Mouse (Mus musculus) 3134 (cell line): Measurements from ENCODE around the gene Grin2b.
"Not testable (repeated sequence)": the region's sequence is repeated elsewhere in the genome, so short reads cannot be mapped to it uniquely, and the experiment has no call there.

Experiments used
- DNase-seq: peaks from one replicate; pipeline ENCODE4 v3.0.0-alpha.2; 2011; ENCODE audit warnings: low spot score; ENCODE audit not compliant: insufficient read length; ENCODE audit errors: extremely low read depth

The Grin2b gene

DNA sequence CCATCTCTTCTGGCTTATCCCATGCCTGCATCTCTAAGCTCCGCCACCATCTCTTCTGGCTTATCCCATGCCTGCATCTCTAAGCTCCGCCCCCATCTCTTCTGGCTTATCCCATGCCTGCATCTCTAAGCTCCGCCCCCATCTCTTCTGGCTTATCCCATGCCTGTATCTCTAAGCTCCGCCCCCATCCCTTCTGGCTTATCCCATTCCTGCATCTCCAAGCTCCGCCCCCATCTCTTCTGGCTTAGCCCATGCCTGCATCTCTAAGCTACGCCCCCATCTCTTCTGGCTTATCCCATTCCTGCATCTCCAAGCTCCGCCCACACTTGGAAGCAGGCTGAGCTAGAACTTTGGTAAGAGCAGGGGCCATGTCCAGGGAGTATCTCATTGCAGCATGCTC lies 346.5 kb downstream of the Grin2b start:
- not testable (repeated sequence) for DNase-seq

DNA sequence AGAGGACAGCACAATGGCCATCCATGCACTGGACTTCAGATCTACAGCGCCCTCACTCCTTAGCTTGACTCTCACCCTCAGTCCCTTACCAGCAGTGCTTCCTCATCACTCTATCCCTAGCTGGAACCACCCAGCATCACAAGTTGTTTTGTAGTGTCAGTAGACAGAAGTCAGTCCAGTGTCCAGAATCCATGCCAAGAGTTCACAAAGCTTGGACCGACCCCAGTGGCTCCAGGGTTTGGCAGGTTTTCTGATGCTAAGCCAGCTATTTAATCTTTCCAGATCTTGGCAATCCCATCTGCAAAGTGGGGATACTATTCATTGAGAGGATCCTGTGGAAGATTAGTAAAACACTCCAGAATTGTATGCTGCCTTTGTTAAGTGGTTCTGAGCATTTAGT lies 355.9 kb downstream of the Grin2b start:
- no peak for DNase-seq

DNA sequence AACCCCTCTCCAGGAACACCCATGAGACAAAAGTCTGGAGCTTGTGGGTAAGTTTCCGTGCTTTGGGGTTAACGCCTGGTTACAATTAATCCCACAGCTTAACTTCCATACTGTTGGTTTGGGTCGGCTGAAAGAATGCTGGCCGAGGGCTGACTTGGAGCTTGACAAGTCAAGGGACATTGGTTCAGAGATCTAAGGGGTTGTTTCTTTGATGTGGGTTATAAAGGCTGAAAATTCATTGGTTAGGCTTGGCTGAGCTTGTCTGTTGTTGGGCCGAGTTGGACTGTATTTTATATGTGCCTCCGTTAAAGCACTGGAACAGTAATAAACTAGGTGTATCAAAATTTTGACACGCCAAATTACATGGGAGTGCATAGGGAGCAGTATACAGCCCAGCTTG lies 359.6 kb downstream of the Grin2b start:
- DNase-seq: no peak

DNA sequence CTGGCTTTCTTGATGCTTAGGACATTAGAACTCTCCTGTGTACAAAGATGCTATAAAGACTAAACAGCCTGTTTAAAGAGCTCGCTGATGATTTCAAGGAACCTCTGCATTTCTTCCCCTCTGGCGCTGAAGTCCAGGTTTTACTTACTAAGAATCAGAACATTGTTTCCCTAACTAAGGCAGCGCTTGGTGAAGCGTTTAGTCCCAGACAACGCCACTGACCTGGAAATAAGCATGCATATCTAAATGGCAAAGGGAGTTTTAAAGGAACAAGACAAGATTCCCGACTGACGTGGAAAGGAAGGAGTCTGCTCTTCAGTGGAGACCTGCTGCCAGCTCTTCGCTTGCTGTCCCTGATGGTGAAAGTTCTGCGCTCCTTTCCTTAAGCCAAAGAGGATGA lies 367.9 kb downstream of the Grin2b start:
- DNase-seq: no peak

DNA sequence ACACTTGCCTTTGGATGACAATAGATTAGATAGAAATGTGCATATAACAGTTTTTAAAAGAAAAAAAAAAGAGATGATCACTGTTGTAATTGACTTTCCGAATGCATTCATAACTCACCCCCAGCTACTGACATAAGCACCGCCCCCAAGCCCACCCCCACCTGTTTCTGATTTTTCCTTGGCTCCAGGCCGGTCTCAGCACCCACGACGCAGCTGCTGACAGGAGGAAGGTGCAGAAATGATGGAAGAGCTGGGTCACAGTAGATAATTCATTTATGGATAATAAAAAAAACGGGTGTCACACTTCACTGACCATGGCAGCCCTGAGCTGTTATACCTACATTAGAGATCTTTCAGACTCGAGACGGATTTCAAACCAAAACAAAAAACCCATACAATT lies 373.4 kb downstream of the Grin2b start:
- DNase-seq: no peak

DNA sequence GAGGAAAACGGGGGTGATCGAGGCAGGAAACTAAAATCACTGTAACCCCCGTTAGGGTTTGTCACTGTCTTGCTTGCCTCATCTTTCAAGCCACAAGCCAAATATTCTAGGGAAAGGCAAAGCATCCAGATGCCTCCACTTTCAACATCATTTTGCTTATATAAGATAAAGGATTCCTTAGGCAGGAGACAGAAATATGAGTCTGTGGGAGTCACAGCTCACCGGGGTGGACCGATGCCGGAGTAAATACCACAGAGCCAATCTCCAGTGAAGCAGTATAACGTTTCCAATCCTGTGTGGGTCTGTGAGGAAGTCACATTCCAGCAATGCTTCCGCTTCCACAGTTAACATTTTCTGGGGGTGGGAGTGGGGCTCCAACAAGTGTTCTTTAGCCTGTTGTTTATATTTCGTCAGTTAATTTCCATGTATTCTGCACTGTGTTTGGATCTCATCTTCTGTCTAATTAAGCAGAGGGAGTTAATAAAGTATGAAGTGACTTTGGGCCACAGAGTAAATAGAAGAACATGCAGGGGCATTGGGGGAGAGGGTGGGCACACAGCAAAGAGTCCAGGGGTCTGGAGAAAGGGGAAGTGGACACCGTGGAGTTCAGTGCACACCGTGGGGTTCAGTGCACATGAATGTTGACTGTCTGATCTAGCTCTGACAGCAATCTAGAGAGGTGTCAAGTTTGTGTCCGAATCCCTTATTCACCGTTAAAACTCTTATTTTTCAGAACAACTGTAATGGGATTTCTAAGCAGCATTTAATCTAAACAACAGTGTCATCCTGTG lies 374.9 kb downstream of the Grin2b start:
- DNase-seq: no peak

DNA sequence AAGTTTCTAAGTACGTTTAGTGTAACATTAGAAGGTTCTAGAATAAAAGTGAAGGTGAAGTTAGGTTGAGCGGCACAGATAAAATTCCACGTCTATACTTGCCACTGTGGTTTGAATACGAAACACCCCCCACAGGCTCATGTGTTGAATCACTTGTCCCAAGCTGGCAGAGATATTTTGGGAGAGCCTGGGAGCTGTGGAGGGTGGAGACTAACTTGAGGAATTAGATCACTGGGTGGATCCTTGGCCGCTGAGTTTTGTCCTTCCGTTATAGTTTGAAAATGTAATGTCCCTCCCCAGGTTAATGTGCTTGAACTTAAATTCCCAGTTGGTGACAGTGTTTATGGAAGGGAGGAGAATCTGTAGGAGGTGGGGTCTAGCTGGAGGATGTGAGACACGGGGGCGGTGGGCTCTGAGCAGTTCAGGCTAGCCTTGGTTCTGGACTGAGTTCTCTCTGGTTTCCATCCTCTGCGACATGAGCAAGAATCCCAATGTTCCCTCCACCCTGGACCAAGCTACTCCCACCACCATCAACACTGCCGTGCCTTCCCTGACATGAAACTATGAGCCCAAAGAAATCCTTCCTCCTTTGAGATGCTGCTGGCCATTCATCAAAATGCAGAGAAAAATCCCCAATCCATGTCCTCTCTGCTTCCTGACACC lies 375.8 kb downstream of the Grin2b start:
- DNase-seq: no peak

DNA sequence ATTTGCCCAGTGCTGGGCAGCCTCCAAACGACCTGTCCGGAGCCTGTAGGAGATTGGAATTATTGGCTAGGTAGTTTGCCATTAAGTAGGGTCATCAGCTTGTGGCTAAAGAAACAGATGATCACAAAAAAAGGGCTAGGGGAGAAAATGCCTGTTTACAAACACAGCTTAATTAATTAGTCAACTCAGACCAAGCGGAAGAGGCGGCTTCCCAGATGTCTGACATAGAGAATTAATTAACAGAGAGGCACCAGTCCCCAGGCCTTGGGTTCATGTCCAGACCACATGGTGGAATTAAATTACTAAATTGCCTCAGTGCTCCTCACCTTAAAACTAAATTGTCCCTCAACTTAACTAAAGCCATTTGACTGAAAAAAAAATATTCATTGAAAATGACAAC lies 376.4 kb downstream of the Grin2b start:
- DNase-seq: no peak

DNA sequence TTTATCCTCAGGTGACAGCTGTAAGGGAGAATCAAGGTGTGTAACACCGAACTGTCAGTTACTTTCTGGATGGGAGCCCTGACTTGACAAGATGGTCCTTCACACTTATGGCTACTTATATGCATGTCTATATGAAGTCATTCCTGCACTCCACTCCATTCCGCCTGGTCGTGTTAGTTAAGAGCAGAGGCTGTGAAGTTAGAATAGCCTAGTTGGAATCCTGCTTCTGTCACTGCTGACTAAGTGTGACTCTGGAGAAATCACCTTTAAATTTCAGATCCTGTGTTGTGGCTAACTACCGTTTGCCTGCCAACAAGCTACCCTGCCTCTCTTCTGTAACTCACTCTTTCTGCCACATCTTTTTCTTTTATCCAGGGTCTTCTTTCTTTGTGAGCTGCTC lies 381.9 kb downstream of the Grin2b start:
- DNase-seq: no peak

DNA sequence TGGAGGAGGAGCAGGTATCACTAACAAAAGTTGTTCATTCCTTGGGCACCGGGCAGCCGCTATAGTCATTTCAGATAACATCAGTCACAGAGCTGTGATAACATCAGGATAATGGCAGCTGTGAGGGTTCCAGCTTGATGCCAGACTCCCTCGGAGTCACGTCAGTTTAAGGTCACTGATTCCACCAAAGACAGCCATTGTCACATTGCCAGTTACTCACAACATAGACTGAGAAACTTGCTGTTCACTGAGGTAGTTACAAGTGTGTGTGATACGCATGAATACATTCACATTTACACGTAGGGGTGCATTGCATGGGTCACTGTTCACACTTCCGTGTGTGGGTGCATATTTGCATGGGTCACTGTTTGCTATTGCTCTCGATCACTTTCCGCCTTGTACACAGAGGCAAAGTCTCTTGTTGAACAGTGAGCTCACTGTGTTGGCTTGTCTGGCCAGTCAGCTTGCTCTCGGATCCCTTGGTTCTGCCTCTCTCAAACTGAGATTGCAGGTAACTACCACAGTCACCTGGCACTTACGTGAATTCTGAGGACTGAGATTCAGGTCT lies 383.6 kb downstream of the Grin2b start:
- DNase-seq: no peak

DNA sequence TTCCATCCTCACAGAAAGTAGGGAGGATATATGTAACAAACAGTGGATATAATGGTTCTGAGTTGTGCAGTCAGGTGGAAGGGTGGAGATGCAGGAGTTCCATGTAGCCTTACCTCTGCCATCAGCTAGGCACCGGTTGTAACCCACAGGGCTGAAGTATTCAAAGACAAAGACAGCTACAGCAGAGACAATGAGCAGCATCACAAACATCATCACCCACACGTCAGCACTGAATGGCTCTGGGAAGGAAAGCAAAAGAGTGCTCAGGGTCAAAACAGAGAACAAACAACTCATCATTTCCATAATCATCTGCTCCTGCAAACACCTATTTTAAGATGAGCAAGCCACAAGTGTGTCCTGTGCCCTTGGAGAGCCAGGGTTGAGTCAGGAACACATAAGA lies 398.6 kb downstream of the Grin2b start:
- DNase-seq: no peak

DNA sequence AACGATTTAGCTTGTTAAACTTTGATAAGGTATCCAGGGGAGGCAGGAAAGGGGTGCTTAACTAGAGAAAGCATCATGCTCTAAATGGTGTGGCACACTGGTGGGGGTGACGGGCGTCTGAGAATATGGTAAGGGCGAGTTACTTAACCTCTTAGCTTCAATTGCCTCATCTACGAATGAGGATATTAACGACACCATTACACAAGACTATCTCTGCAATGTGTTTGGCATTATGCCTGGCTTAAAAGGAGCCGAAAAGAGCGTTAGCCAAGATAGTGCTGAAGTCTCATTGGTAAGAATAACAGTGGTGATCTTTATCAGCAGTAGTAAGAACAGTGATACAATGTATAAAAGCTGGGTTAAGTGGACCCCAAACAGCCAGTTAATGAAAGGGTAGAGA lies 405.7 kb downstream of the Grin2b start:
- no peak for DNase-seq

DNA sequence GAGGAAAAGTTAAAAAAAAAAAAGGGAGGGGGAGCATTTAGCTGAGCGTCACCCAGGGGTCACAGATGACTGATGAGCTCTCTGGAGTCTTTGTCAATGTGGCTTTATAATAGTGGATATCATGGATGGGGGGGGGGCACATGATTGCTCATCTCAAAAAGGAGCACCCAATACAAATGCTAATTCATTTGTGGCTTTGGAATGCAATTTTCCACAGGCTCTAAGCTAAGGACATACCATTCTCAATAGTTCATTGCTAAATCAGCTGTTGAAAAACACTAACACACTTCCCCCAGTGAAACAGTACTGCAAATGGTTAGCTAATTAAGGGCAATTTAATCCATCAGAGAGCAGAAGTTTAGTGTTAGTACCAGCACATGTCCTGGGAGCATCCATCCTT lies 414.6 kb downstream of the Grin2b start:
- DNase-seq: no peak

DNA sequence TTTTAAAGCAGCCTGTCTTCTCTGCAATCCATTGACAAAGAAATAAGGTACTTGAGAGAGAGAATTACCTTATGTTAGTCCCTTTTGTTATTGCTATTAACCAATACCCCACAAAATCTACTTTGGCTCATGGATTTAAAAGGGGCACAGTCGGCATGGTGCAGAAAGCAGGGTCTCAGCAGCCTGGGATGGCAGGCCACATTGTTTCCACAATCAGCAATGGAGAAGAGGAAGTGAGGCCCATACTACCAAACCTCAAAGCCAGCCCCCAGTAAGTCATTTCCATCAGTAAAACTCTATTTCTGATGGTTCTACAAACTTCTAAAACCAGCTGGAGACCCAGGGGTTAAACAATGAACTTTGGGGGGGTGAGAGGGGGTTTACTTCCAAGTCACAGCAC lies 417.2 kb downstream of the Grin2b start:
- no peak for DNase-seq

DNA sequence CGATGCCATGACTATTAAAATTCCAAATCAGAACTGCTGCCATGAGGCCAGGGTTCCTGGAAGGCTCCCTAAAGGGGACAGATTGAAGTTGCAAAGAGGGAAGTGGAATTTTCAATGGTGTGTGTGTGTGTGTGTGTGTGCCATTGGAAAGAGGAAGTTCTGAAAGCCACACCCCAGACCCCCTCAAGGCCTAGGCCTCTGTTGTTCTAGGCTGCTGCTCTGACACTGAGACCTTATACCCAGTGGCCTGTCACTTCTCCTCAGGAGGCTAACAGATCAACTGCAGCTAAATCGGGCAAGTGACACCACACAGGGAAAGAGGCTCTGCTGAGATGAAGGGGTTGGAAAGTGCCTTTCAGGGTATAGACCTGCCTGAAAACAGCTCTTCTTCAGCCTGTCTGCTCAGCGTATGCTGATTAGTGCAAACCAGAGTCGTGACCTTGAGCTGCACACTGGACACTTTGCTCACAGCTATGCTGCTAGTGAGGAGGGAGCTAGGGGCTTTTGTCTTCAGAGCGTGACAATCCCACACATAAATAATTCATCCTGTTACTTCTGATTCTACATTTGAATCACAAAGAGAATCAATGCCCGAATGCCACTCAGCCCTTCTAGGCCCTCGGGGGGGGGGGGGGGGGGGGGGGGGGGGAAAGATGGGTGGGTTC lies 424.8 kb downstream of the Grin2b start:
- no peak for DNase-seq

DNA sequence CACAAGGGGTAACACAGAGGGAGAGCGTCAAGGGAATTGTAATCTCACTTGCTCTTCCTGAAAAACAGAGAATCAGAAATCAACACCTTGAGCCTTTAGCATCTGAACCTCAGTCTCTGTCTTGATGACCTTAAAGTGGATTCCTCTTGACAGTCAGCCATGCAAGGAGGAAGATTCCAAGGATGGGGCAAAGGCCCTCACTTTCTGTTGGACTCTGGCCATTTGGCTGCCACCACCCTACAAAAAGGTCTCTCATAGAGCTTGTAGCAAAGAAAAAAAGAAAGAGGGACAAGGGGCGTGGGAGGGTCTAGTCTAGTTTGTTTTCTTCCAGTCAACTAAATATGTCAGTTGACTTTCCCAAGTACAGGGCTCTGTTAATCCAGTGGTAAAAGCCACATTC lies 427.7 kb downstream of the Grin2b start:
- no peak for DNase-seq

DNA sequence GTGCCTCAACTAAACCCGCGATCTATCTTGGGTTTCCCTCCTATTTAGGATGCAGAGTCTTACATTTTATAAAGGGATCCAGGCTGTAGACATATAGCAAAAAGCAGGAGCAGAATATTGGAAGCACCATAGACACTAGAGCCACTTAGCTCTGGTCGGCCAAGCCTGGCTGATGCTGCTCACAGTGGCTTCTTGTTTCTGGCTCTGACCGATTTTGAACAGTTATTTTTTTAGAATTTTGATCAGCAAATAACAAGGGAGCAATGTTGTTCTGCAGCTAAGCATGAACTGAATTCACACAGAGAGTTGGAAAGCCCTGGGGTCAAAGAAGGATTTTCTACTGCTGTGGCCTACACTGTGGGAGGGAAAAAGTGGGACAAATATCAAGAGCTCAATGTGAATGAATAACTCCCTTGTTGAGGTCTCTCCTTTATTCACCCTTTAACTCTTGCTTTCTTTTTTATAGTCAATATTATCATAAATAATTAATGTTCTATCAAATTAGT lies 439.0 kb downstream of the Grin2b start:
- no peak for DNase-seq

DNA sequence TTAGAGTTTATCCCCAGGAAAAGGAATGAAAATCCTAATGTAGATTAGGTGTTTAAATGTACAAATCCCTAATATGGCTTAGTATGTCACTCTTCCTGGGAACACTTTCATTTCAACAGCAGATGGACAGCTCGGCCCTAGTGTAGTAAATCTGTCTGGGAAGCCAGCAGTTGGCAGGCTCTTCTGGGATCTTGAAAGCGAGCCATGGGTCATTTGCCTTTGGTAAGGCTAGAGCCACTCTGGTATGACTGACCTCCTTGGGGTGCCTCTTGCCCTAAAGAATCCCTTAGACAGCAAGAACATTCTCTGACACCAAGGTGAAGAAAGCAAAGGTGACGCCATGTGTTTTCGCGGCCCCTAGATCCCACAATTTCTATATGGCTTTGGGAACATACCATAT lies 446.2 kb downstream of the Grin2b start:
- DNase-seq: no peak

DNA sequence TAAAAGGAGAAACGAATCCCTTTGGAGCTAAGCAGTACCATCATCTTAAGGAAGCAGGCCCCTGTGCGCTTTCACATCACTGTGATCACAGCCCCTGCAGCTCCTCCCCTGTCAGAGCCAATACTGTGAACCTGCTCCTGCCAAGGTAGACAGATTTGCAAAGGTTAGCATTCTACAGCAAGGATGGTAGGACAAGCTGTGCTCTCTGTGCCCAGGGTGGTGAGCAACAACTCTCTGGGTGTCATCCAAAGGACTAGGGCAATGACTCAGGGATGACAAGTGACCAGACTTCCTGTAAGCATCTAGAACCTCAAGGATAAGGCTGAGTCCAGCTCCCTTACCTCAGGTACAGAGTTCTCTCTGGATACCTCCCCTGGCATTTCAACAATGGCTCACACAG lies 451.6 kb downstream of the Grin2b start:
- peak; percentile 27 for DNase-seq

DNA sequence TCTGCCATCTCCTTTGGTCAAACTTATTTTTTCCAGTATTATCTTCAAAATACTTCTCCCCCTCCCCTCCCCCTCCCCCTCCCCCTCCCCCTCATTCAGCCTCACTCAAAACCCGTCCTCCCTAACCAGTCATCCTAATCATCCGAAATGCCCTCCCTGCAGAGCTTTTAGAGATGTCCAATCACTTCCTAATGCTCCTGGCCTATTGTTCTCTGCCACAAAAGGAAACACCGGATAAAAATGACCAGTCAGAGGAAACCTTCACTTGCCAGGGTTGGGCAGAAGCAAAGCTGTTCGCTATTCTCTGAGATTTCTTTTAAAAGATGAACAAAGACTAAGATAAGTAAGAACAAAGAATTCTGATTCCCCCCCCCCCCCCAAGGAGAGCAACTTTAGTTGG lies 458.4 kb downstream of the Grin2b start:
- DNase-seq: no peak

DNA sequence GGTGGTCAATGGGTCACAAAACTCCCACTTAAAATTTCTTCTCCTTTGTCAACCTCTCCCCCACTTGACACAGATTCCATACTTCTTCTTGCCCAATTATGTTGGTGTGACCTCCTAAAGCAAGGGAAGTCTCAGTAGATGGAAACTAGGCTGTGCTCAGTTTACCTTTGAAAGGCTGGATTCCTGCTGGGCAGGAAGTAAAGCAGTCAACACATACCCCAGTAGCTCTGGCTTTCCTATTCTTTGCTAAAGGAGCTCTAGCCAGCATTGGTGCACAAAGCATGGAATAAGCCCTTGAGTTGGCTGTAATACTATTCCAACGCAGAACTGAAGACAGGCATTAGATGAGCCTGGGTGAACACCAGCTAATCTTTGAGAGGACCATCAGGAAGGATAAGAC lies 459.1 kb downstream of the Grin2b start:
- no peak for DNase-seq
